Mouse (Mus musculus): ENCODE data around the gene Plekhm3.

Plekhm3 gene

GRCm38 (mm10) chr1:64928542-64928941, 28.1 kb downstream of the Plekhm3 start:
- in situ Hi-C loops (cut with MseI, MboI): no loop called here

GRCm38 (mm10) chr1:64927437-64928274, 29.0 kb downstream of the Plekhm3 start:
- in situ Hi-C loops (cut with MseI, MboI): no loop called here

GRCm38 (mm10) chr1:64925594-64925993, 31.0 kb downstream of the Plekhm3 start:
- in situ Hi-C loops (cut with MseI, MboI): no loop called here

- in situ Hi-C loops (cut with MseI, MboI): no loop called here
Observed at GRCm38 (mm10) chr1:64924283-64924682, 32.3 kb downstream of the Plekhm3 start.

GRCm38 (mm10) chr1:64918810-64919528, 37.7 kb downstream of the Plekhm3 start:
- in situ Hi-C loops (cut with MseI, MboI): loop anchor here (10.0 kb wide), 1 partner anchor 184 kb away; the partner anchor contains the start of gene Fzd5 (in 2 of the 2)

GRCm38 (mm10) chr1:64917966-64918365, 38.7 kb downstream of the Plekhm3 start:
- in situ Hi-C loops (cut with MseI, MboI): loop anchor here (10.0 kb wide), 1 partner anchor 183 kb away; the partner anchor contains the start of gene Fzd5 (in 2 of the 2)

GRCm38 (mm10) chr1:64916884-64917507, 39.6 kb downstream of the Plekhm3 start:
- in situ Hi-C loops (cut with MseI, MboI): loop anchor here (10.0 kb wide), 1 partner anchor 182 kb away; the partner anchor contains the start of gene Fzd5 (in 2 of the 2)

- in situ Hi-C loops (cut with MseI, MboI): loop anchor here (10.0 kb wide), 1 partner anchor 180 kb away; the partner anchor contains the start of gene Fzd5 (in 2 of the 2)
Observed at GRCm38 (mm10) chr1:64914356-64914755, 42.3 kb downstream of the Plekhm3 start.

- in situ Hi-C loops (cut with MseI, MboI): no loop called here
Observed at GRCm38 (mm10) chr1:64907740-64908139, 48.9 kb downstream of the Plekhm3 start.

- in situ Hi-C loops (cut with MseI, MboI): no loop called here
Observed at GRCm38 (mm10) chr1:64906226-64906625, 50.4 kb downstream of the Plekhm3 start.

GRCm38 (mm10) chr1:64903415-64903814, 53.2 kb downstream of the Plekhm3 start:
- in situ Hi-C loops (cut with MseI, MboI): no loop called here

- in situ Hi-C loops (cut with MseI, MboI): no loop called here
Observed at GRCm38 (mm10) chr1:64902804-64903203, 53.8 kb downstream of the Plekhm3 start.

- in situ Hi-C loops (cut with MseI, MboI): no loop called here
Observed at GRCm38 (mm10) chr1:64899763-64900162, 56.9 kb downstream of the Plekhm3 start.

GRCm38 (mm10) chr1:64897485-64897884, 59.1 kb downstream of the Plekhm3 start:
- in situ Hi-C loops (cut with MseI, MboI): no loop called here

- in situ Hi-C loops (cut with MseI, MboI): no loop called here
Observed at GRCm38 (mm10) chr1:64893806-64894205, 62.8 kb downstream of the Plekhm3 start.

GRCm38 (mm10) chr1:64891332-64891731, 65.3 kb downstream of the Plekhm3 start:
- in situ Hi-C loops (cut with MseI, MboI): no loop called here

GRCm38 (mm10) chr1:64887502-64888203, 69.0 kb downstream of the Plekhm3 start:
- in situ Hi-C loops (cut with MseI, MboI): no loop called here

GRCm38 (mm10) chr1:64886718-64887117, 69.9 kb downstream of the Plekhm3 start:
- in situ Hi-C loops (cut with MseI, MboI): no loop called here

- in situ Hi-C loops (cut with MseI, MboI): no loop called here
Observed at GRCm38 (mm10) chr1:64885328-64885727, 71.3 kb downstream of the Plekhm3 start.

GRCm38 (mm10) chr1:64884007-64884406, 72.6 kb downstream of the Plekhm3 start:
- in situ Hi-C loops (cut with MseI, MboI): no loop called here

- in situ Hi-C loops (cut with MseI, MboI): no loop called here
Observed at GRCm38 (mm10) chr1:64880613-64881012, 76.0 kb downstream of the Plekhm3 start.
